Mouse (Mus musculus): Measurements from ENCODE around the gene Rap1gap2. TPM values are rescaled to one million over a fixed set of nuclear protein-coding genes. Genes with fewer than 3 reads are reported as not detected.

The Rap1gap2 gene
- total and polyA plus RNA-seq, 3 experiments = 5.8 to 10.1 TPM; not detected in 1

DNA sequence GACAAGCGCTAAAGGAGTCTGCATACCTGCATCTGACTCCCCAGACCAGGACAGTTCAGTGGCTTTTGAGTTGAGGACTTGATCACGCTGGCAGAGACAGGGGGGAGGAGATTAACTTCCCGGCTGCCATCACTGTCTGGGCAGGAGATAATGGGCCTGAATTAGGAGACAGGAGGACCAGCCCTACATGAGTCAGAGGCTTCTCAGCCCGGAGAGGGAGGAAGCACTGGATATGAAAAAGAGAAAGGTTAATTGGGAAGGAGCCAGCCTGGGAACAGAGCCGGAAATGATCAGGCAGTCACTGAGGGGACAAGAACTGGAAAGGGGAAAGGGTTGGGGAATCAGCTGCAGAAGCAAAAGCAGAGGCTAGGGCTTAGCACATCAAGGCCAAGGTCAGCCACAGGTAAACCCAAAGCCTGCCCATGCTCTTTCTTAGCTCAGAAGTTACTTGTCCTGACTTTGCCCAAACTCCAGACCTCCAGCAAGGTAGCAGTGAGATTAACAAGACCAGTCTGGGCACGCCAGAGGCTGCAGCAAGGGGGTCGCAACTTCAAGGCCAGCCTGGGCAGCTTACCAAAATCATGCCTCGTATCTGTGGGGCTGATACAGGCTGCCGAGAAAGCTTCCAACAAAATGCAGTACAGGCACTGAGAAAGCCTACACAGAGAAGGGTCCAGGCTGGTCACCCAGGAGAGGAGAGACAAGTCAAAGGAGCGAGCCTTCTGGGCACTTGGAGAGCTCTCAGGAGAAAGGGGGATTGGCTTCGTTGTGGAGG lies 53.1 kb downstream of the Rap1gap2 start:
- Histone ChIP-seq H3K27ac (ENCODE audit: control insufficient read depth, low read depth, low read length) (peak overlapping the region; percentile 49), H3K4me3 (ENCODE audit: control insufficient read depth in 1 of 2, insufficient read depth in 1 of 2, low read depth in 2 of 2, low read length in 2 of 2) (no peak overlapping the region), H3K27me3 (ENCODE audit: control insufficient read depth in 1 of 2, insufficient read depth in 2 of 2, low read length in 2 of 2) (no peaks in the 10 kb centered on the region), H3K4me1 (ENCODE audit: control insufficient read depth in 1 of 2, insufficient read depth in 2 of 2, low read length in 2 of 2) (peaks cover 41 to 71% of the 10 kb centered on the region in 2 experiments), H3K9me3 (replicated peaks; ENCODE audit: insufficient read depth, low read length) (no peaks in the 10 kb centered on the region), H3K36me3 (ENCODE audit: control insufficient read depth in 1 of 2, insufficient read depth in 2 of 2, low read length in 2 of 2) (peaks cover 0 to 49% of the 10 kb centered on the region in 2 experiments; a peak in 2 of 4 replicates), H3K79me2 (ENCODE audit: control insufficient read depth, insufficient read depth, low read length, poor library complexity) (no peaks in the 10 kb centered on the region), H3K9ac (ENCODE audit: control insufficient read depth, low read depth, low read length, poor library complexity, severe bottlenecking) (no peak overlapping the region)
- peak; percentile 74 for DNase-seq (ENCODE audit: low read depth, low spot score)
- no peak for TF ChIP-seq USF1 (IDR thresholded peaks at IDR 0.05; ENCODE audit: low read depth, low read length)
- peak; percentile 31; the same call in 1 of the 2 replicates for TF ChIP-seq GATA1 (IDR thresholded peaks at IDR 0.05; ENCODE audit: low read depth, low read length)
- peak; percentile 58 to 70 for TF ChIP-seq EP300 (IDR thresholded peaks at IDR 0.05; ENCODE audit: low read depth in 1 of 2, low read length in 2 of 2)
- TF ChIP-seq HCFC1 (IDR thresholded peaks at IDR 0.05; ENCODE audit: low read depth, low read length) = 0 out of 2 replicates have a peak, but pooled peaks have one; percentile 11
- TF ChIP-seq TCF12 (IDR thresholded peaks at IDR 0.05; ENCODE audit: low read depth, low read length) = peak; percentile 27; the same call in 1 of the 2 replicates
- peak; percentile 62; the same call in 1 of the 2 replicates for TF ChIP-seq RCOR1 (IDR thresholded peaks at IDR 0.05; ENCODE audit: low read depth, low read length)
- no peak for TF ChIP-seq UBTF (IDR thresholded peaks at IDR 0.05; ENCODE audit: borderline replicate concordance, insufficient read depth, low read depth, low read length)
- peak; percentile 55 for TF ChIP-seq MXI1 (IDR thresholded peaks at IDR 0.05; ENCODE audit: low read depth, low read length)
- no peak for TF ChIP-seq POLR2A (IDR thresholded peaks at IDR 0.05; ENCODE audit: control insufficient read depth in 1 of 2, insufficient read depth in 1 of 2, low read depth in 1 of 2, low read length in 2 of 2, poor library complexity in 1 of 2)
- TF ChIP-seq CHD1 (IDR thresholded peaks at IDR 0.05; ENCODE audit: low read depth, low read length) = no peak
- TF ChIP-seq TAL1 (IDR thresholded peaks at IDR 0.05; ENCODE audit: low read length) = peak; percentile 27; the same call in 1 of the 2 replicates
- TF ChIP-seq MAZ (IDR thresholded peaks at IDR 0.05; ENCODE audit: low read depth, low read length) = peak; percentile 55; the same call in 1 of the 2 replicates
- 0 out of 2 replicates have a peak, but pooled peaks have one; percentile 29 for TF ChIP-seq MYC (IDR thresholded peaks at IDR 0.05; ENCODE audit: low read depth, low read length)
- peak; percentile 67 for TF ChIP-seq ETS1 (IDR thresholded peaks at IDR 0.05; ENCODE audit: low read depth, low read length)

DNA sequence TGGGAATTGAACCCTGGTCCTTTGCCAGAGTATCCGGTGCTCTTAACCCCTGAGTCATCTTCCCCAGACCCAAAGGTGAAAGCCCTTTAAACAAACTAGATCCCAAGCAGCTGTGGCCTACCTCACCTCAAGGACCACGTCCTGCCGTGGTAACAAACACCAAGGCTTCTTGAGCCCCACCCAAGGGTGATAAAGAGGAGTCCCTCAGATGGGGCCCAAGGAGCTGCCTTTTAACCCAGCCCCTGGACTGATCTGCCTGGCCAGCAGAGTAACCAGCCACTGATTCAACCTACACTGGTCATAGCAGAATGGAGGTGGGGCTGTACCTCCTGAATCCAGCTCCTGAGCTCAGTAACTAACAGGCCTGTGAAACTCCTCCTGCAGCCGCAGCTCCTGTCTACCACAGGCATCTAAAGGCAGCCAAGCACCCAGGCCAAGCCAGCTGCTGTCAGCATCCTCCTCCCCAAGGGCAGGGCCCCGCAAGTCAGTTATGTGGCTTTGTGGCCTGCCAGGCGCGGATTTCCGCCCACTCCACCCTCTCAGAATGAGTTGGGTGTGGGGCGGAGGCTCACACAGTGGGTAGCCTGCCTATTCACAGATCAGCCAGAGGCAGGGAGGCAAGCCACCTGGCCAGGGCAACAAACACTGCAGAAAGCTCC lies 54.9 kb downstream of the Rap1gap2 start:
- peak overlapping the region; percentile 46 for H3K9ac ChIP-seq (ENCODE audit: control insufficient read depth, low read depth, low read length, poor library complexity, severe bottlenecking)
- no peak overlapping the region for H3K4me3 ChIP-seq (ENCODE audit: control insufficient read depth in 1 of 2, insufficient read depth in 1 of 2, low read depth in 2 of 2, low read length in 2 of 2)
- peaks cover 0 to 49% of the 10 kb centered on the region in 2 experiments; a peak in 2 of 4 replicates for H3K36me3 ChIP-seq (ENCODE audit: control insufficient read depth in 1 of 2, insufficient read depth in 2 of 2, low read length in 2 of 2)
- H3K27me3 ChIP-seq (ENCODE audit: control insufficient read depth in 1 of 2, insufficient read depth in 2 of 2, low read length in 2 of 2) = no peaks in the 10 kb centered on the region
- no peaks in the 10 kb centered on the region for H3K79me2 ChIP-seq (ENCODE audit: control insufficient read depth, insufficient read depth, low read length, poor library complexity)
- DNase-seq (ENCODE audit: low read depth, low spot score) = peak; percentile 87
- no peak for TF ChIP-seq ZC3H11A (IDR thresholded peaks at IDR 0.05; ENCODE audit: low read depth, low read length)
- TF ChIP-seq ETS1 (IDR thresholded peaks at IDR 0.05; ENCODE audit: low read depth, low read length) = peak; percentile 77
- TF ChIP-seq KAT2A (conservative IDR thresholded peaks at IDR 0.05; ENCODE audit: low read depth, low read length) = no peak
- peak; percentile 90; the same call in 1 of the 2 replicates for TF ChIP-seq UBTF (IDR thresholded peaks at IDR 0.05; ENCODE audit: borderline replicate concordance, insufficient read depth, low read depth, low read length)
- TF ChIP-seq TBP (IDR thresholded peaks at IDR 0.05; ENCODE audit: low read depth, low read length) = peak; percentile 96
- peak; percentile 48 to 82 for TF ChIP-seq EP300 (IDR thresholded peaks at IDR 0.05; ENCODE audit: low read depth in 1 of 2, low read length in 2 of 2)
- TF ChIP-seq RCOR1 (IDR thresholded peaks at IDR 0.05; ENCODE audit: low read depth, low read length) = peak; percentile 70; the same call in 1 of the 2 replicates
- no peak for TF ChIP-seq POLR2AphosphoS2 (IDR thresholded peaks at IDR 0.05; ENCODE audit: low read length)
- no peak for TF ChIP-seq CHD1 (IDR thresholded peaks at IDR 0.05; ENCODE audit: low read depth, low read length)
- no peak for TF ChIP-seq SMC3 (IDR thresholded peaks at IDR 0.05; ENCODE audit: low read depth, low read length)
- no peak for TF ChIP-seq GATA1 (IDR thresholded peaks at IDR 0.05; ENCODE audit: low read depth, low read length)
- peak; percentile 52 for TF ChIP-seq TCF12 (IDR thresholded peaks at IDR 0.05; ENCODE audit: low read depth, low read length)
- peak; percentile 75; the same call in 1 of the 2 replicates for TF ChIP-seq MAZ (IDR thresholded peaks at IDR 0.05; ENCODE audit: low read depth, low read length)
- TF ChIP-seq MXI1 (IDR thresholded peaks at IDR 0.05; ENCODE audit: low read depth, low read length) = no peak; the same call in 1 of the 2 replicates
- peak; percentile 71 for TF ChIP-seq ELF1 (IDR thresholded peaks at IDR 0.05; ENCODE audit: low read depth, low read length)
- TF ChIP-seq MYB (IDR thresholded peaks at IDR 0.05; ENCODE audit: low read depth, low read length) = no peak
- no peaks in the 10 kb centered on the region for H3K9me3 ChIP-seq (replicated peaks; ENCODE audit: insufficient read depth, low read length)
- H3K27ac ChIP-seq (ENCODE audit: control insufficient read depth, low read depth, low read length) = peak overlapping the region; percentile 69
- peaks cover 45 to 63% of the 10 kb centered on the region in 2 experiments for H3K4me1 ChIP-seq (ENCODE audit: control insufficient read depth in 1 of 2, insufficient read depth in 2 of 2, low read length in 2 of 2)
